Mouse (Mus musculus): ENCODE data around the gene 1600012H06Rik. TPM values are rescaled to one million over a fixed set of nuclear protein-coding genes. Genes with fewer than 3 reads are reported as not detected.

1600012H06Rik gene
- polyA plus RNA-seq (2017; shearing (Covaris generic)): 22.4 TPM

DNA sequence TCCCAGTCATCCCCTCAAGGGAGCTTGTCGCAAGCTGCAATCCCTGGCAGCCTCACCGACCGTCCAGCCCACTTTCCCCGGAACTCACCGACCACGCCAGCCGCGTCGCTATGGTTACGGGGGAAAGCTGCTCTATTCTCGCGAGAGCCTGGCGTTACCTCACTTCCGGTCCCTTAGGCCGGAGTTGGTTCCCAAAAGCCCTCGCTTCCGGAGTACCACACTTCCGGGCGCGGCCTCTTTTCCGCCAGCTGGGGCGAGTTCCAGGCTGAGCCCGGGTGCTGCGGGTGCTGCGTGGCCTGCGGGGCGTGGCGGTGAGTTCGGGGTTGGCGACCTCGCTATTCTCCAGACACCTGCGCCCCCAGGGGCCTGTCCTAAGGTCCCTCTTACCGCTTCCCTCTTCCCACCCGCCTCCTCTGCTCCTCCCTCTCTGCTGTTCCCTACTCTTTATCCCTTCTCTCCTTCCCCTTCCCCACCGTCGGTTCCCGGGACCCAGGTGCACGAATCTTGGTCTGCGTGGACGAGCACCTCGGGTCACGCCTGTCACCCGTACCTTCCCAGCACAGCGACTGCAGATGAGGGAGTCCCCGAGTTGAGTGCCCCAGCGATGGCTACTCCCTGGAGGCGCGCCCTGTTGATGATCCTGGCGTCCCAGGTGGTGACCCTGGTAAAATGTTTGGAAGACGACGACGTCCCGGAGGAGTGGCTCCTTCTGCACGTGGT lies at the start of gene 1600012H06Rik, which contains the start of gene Wdr27:
TSS of gene 1600012H06Rik (plus strand) at position 176 of the 720 bp plus-strand sequence.
TSS of gene Wdr27 (minus strand) at position 150 of the 720 bp plus-strand sequence.

DNA sequence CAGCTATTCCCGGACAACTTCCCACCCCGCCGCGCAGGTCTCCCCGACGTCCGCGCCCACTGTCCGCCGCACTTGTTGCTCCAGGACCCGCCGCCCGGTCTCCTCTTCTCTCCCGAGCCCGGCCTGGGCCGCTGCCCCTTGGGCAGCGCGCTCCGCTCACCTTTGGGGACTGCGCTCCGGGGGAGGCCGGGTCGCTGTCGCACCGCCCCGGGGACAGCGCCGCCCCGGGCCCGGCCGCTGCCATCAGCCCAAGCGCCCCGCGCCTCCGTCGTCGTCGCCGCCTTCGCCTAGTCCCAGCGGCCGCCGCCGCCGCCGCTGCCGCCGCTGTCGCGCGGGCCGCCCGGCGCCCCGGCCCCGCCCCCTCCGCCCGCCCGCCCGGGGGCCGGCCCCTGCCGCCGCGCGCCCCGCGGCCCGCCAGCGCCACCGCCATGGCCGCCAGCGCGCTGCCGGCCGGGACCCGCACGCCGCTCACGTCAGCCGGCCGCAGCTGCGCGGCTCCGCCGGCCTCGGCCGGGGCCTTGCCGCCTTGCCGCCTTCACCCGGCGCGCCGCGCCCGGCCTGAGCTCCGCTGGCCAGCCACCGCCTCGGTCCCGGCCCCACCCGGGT lies 18.1 kb downstream of the 1600012H06Rik start, which contains the start of gene Phf10:
TSS of gene Phf10 (minus strand) at position 323 of the 606 bp plus-strand sequence.

GRCm38 (mm10) chr17:14978362-14979038 lies 35.5 kb downstream of the 1600012H06Rik start, which contains the start of the genes 9030025P20Rik and Gm3417:
9030025P20Rik (plus strand) TSS chr17:14978468.
Gm3417 (minus strand) TSS chr17:14978790.

Other genes with a start within 250 kb of the 1600012H06Rik start
- gene Thbs2, start 248.9 kb upstream of the 1600012H06Rik start, polyA plus RNA-seq (2017; shearing (Covaris generic)): not detected
- 0.30 TPM for gene Wdr27, start within 50 bp of the 1600012H06Rik start, polyA plus RNA-seq (2017; shearing (Covaris generic))
- 33.0 TPM for gene Phf10, start 18.1 kb downstream of the 1600012H06Rik start, polyA plus RNA-seq (2017; shearing (Covaris generic))
- gene 9030025P20Rik, start 35.3 kb downstream of the 1600012H06Rik start, polyA plus RNA-seq (2017; shearing (Covaris generic)): 10.8 TPM
- gene Gm3417, start 35.6 kb downstream of the 1600012H06Rik start, polyA plus RNA-seq (2017; shearing (Covaris generic)): not detected
- gene Gm3435, start 67.0 kb downstream of the 1600012H06Rik start, polyA plus RNA-seq (2017; shearing (Covaris generic)): 5.0 TPM
- 88.9 TPM for gene Ermard, start 98.0 kb downstream of the 1600012H06Rik start, polyA plus RNA-seq (2017; shearing (Covaris generic))
- gene Tcte3, start 98.3 kb downstream of the 1600012H06Rik start, polyA plus RNA-seq (2017; shearing (Covaris generic)): 1.7 TPM
- 2.6 TPM for gene Gm3448, start 98.4 kb downstream of the 1600012H06Rik start, polyA plus RNA-seq (2017; shearing (Covaris generic))